ENCODE assay signal across 9 mouse cellular contexts in the genomic region with DNA sequence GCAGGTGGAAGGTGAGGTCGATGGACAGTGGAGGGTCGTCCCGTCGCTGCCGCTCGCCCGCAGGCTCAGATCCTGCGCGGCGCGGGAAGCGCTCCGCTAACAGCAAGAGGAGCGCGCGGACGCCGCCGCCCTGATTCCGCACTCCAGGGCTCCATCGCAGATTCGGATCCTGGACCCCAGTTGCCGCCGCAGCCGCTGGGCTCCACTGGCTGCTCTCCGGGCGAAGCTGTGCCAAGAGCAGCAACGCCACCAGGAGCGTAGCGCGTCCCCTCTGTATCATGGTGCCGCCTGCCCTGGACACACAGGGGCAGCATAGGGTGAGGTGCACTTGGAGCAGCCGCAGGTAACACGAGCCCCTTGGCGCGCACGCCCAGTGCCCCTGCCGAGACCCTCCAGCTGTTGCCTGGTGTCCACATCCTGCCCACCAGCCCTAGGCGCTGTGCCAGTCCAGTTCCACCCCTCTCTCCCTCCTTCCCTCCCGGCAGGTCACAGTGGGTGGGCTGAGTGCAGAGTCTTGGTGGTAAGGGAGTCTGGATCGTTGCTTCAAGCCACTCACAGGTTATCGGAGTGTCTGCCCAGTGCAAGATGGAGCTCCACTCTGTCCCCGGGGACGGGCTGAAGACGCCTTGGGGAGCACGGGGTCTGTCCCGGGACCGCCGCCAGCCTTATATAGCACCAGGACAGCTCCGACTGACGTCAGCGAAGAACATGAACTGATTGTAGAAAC. TPM values are rescaled to one million over a fixed set of nuclear protein-coding genes. Genes with fewer than 3 reads are reported as not detected.
A peak's percentile ranks its signal among the peaks of the same experiment; 100 is the strongest.
DNase-seq lines count a peak whose midpoint lies in the region; TF ChIP-seq lines count a peak whose summit lies in the region.
"Had no signal": no experiment of that assay in that cellular context is flagged by ENCODE, and none has a peak within 500 bp of the region (broad histone marks: within the 10 kb centered on the region; RNA-seq: fewer than 3 reads in every experiment).

A gene (minus strand): TSS at position 589 of the 727 bp plus-strand sequence.

- no peaks in the 10 kb centered on the region for H3K79me2 ChIP-seq in myocyte (ENCODE audit: control insufficient read depth, insufficient read depth)

- DNase-seq in kidney, postnatal 4 days, result peak; percentile 34 to 41
- no peak for DNase-seq in kidney, adult 11 months
- DNase-seq in embryonic facial prominence, embryonic 10.5 days (ENCODE audit: low spot score), result peak; percentile 44
- peak; percentile 14 for DNase-seq in hindbrain, embryonic 10.5 days (ENCODE audit: low spot score)
- no peak for DNase-seq in urinary bladder, adult 2 months (ENCODE audit: low spot score)
- DNase-seq in natural killer cell, adult 2 months (ENCODE audit: low spot score in 2 of 2), result no peak
- DNase-seq in layer of hippocampus, postnatal 36 days, result no peak

- H3K4me2 ChIP-seq in myocyte (ENCODE audit: low read depth), result no peak within 1 kb of the TSS

- peaks cover 26% of the 10 kb centered on the region for H3K4me1 ChIP-seq in embryonic facial prominence, embryonic 10.5 days
- peaks cover 30% of the 10 kb centered on the region for H3K4me1 ChIP-seq in hindbrain, embryonic 10.5 days (replicated peaks)

- H3ac ChIP-seq in myocyte (ENCODE audit: control insufficient read depth, insufficient read length), result no peak within 1 kb of the TSS

- H3K27me3 ChIP-seq in embryonic facial prominence, embryonic 10.5 days (replicated peaks; ENCODE audit: low read depth, poor library complexity, severe bottlenecking), result peaks cover 72% of the 10 kb centered on the region
- H3K27me3 ChIP-seq in hindbrain, embryonic 10.5 days (ENCODE audit: insufficient read depth, poor library complexity, severe bottlenecking), result peaks cover 68% of the 10 kb centered on the region
- peaks cover 22% of the 10 kb centered on the region for H3K27me3 ChIP-seq in myocyte (ENCODE audit: control insufficient read depth, insufficient read depth, insufficient read length)

- H3K4me3 ChIP-seq in embryonic facial prominence, embryonic 10.5 days, result peak within 1 kb of the TSS; percentile 47
- H3K4me3 ChIP-seq in hindbrain, embryonic 10.5 days, result peak within 1 kb of the TSS; percentile 47
- H3K4me3 ChIP-seq in myocyte, result no peak within 1 kb of the TSS

- 1% methylated on average over 52 of the region's 52 CpGs for WGBS in embryonic facial prominence, embryonic 10.5 days
- 2% methylated on average over 52 of the region's 52 CpGs for WGBS in hindbrain, embryonic 10.5 days

- H3K27ac ChIP-seq in embryonic facial prominence, embryonic 10.5 days (replicated peaks), result no peak within 1 kb of the TSS
- H3K27ac ChIP-seq in hindbrain, embryonic 10.5 days, result no peak within 1 kb of the TSS

- no peaks in the 10 kb centered on the region for H3K9me3 ChIP-seq in embryonic facial prominence, embryonic 10.5 days
- H3K9me3 ChIP-seq in hindbrain, embryonic 10.5 days, result no peaks in the 10 kb centered on the region

- no peak for TF ChIP-seq POLR2A in myocyte (IDR thresholded peaks at IDR 0.05; ENCODE audit: insufficient read length, low read depth)

- peaks cover 12% of the 10 kb centered on the region for H3K36me3 ChIP-seq in embryonic facial prominence, embryonic 10.5 days (replicated peaks)
- peaks cover 15% of the 10 kb centered on the region for H3K36me3 ChIP-seq in hindbrain, embryonic 10.5 days
- H3K36me3 ChIP-seq in myocyte (ENCODE audit: control insufficient read depth, insufficient read depth), result no peaks in the 10 kb centered on the region

TF ChIP-seq in myocyte, 11 proteins besides CTCF, POLR2A, EP300 and RAD21:
- no peak for TF ChIP-seq E2F4 (IDR thresholded peaks at IDR 0.05; ENCODE audit: insufficient read depth)
- peak in 2 of 3 experiments; percentile 40 to 69 for TF ChIP-seq MYOD1 (IDR thresholded peaks at IDR 0.05; ENCODE audit: control insufficient read depth in 1 of 3, insufficient read length in 2 of 3, low read depth in 2 of 3)
- TF ChIP-seq REST (IDR thresholded peaks at IDR 0.05; ENCODE audit: insufficient read depth, insufficient read length), result no peak
- TF ChIP-seq POLR2AphosphoS2 (IDR thresholded peaks at IDR 0.05; ENCODE audit: insufficient read length, low read depth), result peak; percentile 47
- TF ChIP-seq MYOG (IDR thresholded peaks at IDR 0.05; ENCODE audit: control insufficient read depth in 1 of 3, insufficient read depth in 1 of 3, insufficient read length in 2 of 3, low read depth in 2 of 3), result peak in 2 of 3 experiments; percentile 54 to 60
- TF ChIP-seq MAX (IDR thresholded peaks at IDR 0.05; ENCODE audit: low read depth), result no peak

RNA-seq across cellular contexts. Expression of the gene that starts here (rescaled TPM):
- polyA plus RNA-seq in embryonic facial prominence, embryonic 10.5 days (2016; fragmentation: Nextera tagmentation; extraction: Ambion mirVana), result not detected in 2 replicates
- not detected in 2 replicates for polyA plus RNA-seq in hindbrain, embryonic 10.5 days (2016; fragmentation: Nextera tagmentation; extraction: Ambion mirVana)
- polyA plus RNA-seq in myocyte (2012; fragmentation: generic; extraction: Trizol), result 0.78 TPM
- polyA plus RNA-seq in urinary bladder, adult 2 months (2012; rRNA removed), result not detected in 2 replicates
- not detected for total RNA-seq in layer of hippocampus, postnatal 36 days (2021)
- polyA plus RNA-seq: large intestine, adult 2 months had no signal

Comparison
In these comparisons a context has a peak if more than half of its experiments do, and no peak if none do; other contexts are left out.
1. DNase-seq: peak in kidney, postnatal 4 days (2 of 2); none in kidney, adult 11 months (single experiment), urinary bladder, adult 2 months (single experiment), natural killer cell, adult 2 months (0 of 2) and layer of hippocampus, postnatal 36 days (0 of 2).
2. Peak in DNase-seq and H3K4me3 ChIP-seq in embryonic facial prominence, embryonic 10.5 days; RNA of the gene not detected or under 1 TPM.
3. Peak in DNase-seq and H3K4me3 ChIP-seq in hindbrain, embryonic 10.5 days; RNA of the gene not detected or under 1 TPM.